Mouse (Mus musculus) gastrocnemius, postnatal 14 days (tissue): ENCODE data around the gene Casc4. TPM values are rescaled to one million over a fixed set of nuclear protein-coding genes. Genes with fewer than 3 reads are reported as not detected.
"Not testable (repeated sequence)": the region's sequence is repeated elsewhere in the genome, so short reads cannot be mapped to it uniquely, and the experiment has no call there.

Source experiments
- DNase-seq: peaks from one replicate; pipeline ENCODE4 v3.0.0; 2021; ENCODE audit warnings: mixed read lengths
- intact Hi-C: fragments of 180-260 bp; cut with DNase I; formaldehyde crosslinking; loops from one replicate; pipeline ENCODE4 v1.15.1; 2025; ENCODE audit warnings: low total_unique reads
- total RNA-seq, 2 experiments: library from RNA; stranded (reverse); gene quantifications; 2 replicates each; pipeline ENCODE4 v1.2.3; 2021

Gene Casc4
- total RNA-seq, 2 experiments from 2014 or later: 16.9 to 22.4 TPM

- intact Hi-C loops: no loop called here
- DNase-seq: no peak
Measured at GRCm38 (mm10) chr2:121895261-121895660, 28.5 kb downstream of the Casc4 start.

GRCm38 (mm10) chr2:121896825-121897224, 30.1 kb downstream of the Casc4 start:
- DNase-seq: no peak
- intact Hi-C loops: no loop called here

DNA sequence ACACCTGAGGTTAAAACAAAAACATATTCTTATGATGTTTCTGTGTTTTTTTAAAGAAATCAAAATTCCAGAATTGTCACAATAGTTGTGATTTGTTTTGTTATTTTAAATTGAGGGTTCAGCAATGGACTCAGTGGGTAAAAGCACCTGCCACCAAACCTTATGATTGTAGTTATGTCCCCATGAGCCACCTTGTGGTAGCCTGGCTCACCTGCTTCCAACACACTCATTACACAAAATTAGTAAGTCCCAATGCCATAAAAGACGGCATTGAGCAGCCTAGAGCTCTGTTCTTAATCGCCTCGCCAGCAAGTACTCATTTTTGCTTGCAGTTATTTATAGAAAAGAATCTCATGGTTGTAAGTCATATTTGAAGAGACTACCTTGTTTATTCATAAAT, 43.2 kb downstream of the Casc4 start:
- intact Hi-C loops: no loop called here
- no peak for DNase-seq

- intact Hi-C loops: no loop called here
- DNase-seq: no peak
Measured at GRCm38 (mm10) chr2:121916047-121916970, 49.5 kb downstream of the Casc4 start.

DNA sequence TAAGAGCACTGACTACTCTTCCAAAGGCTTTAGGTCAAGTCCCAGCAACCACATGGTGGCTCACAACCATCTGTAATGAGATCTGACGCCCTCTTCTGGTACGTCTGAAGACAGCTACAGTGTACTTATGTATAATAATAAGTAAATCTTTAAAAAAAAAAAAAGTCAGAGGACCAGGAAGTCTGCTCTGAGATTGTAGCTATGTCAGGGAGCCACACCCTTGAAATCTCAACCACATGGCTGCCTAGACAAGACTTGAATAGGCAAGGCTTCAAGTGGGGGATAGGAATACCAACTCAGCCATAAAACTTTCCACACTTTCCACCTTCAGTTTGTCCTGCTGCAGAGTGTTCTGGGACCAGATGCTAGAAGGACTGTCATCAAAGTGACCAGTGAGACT, 70.9 kb downstream of the Casc4 start:
- intact Hi-C loops, DNase-seq: not testable (repeated sequence)

GRCm38 (mm10) chr2:121943364-121943763, 76.6 kb downstream of the Casc4 start:
- intact Hi-C loops: no loop called here
- DNase-seq: no peak

- intact Hi-C loops: no loop called here
- DNase-seq: peak; percentile 3
Measured at GRCm38 (mm10) chr2:121954971-121955656, 88.3 kb downstream of the Casc4 start.

- DNase-seq: peak; percentile 98
- intact Hi-C loops: no loop called here
Measured at GRCm38 (mm10) chr2:121955765-121956223, 89.0 kb downstream of the Casc4 start, which contains the start of the genes Ctdspl2 and Mageb3. Gene Ctdspl2, plus strand, starts transcription at chr2:121956001. Gene Mageb3, minus strand, starts transcription at chr2:121956092.

DNA sequence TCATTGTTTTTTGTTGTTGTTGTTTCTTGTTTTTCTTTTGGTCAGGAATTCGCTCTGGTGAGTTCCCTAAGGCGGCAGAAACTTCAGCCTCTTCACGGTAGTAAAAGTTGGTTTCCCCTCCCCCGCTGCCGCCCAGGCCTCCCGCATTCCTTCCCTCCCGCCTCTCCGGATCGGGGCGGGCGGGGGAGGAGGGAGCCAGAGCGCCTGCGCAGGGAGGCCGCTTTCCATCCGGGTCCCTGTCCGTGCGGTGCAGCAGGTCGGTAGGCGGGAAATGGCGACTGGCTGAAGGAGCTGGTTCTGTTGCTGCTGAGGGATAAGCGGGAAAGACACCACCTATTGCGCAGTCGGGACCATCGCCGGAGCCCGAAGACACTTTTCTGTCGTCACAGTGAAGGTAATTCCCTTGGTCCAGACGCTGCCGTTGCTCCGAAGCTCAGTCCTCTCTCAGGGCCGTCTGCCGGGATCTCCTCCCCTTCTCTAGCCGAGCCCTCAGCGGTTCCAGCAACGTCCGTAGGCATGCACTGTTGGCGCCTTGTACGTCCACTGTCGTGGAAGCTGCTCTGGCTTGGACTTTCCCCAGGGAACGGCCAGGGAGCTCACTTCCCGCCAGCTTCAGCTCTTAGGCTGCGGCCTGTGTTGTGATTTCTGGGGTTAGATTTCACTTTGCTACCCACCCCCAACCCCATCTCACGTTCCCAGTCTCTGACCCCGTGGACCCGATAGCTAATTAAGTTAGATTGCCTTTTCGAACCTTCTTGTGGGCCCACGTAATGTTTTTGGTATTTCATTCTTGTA, 89.7 kb downstream of the Casc4 start:
- intact Hi-C loops: no loop called here
- peak; percentile 96 for DNase-seq

- DNase-seq: no peak
- intact Hi-C loops: no loop called here
Measured at GRCm38 (mm10) chr2:121957216-121957792, 90.5 kb downstream of the Casc4 start.

Other genes with a start within 250 kb of the Casc4 start
- under 1 TPM; 0.33 to 0.38 TPM for gene Frmd5, start 59.9 kb upstream of the Casc4 start, total RNA-seq
- 10 to 100 TPM in 1 of 2 experiments, 1 to 10 TPM in 1; 9.7 to 10.6 TPM for gene Ctdspl2, start 89.0 kb downstream of the Casc4 start, total RNA-seq
- gene Mageb3, start 89.1 kb downstream of the Casc4 start, total RNA-seq: under 1 TPM in 1 of 2 experiments, not detected in 1; 0.09 TPM
- 10 to 100 TPM; 16.4 to 19.3 TPM for gene Eif3j1, start 161.6 kb downstream of the Casc4 start, total RNA-seq